Mouse (Mus musculus) lung, postnatal 36 days (tissue): Measurements from ENCODE around the gene Hpca.

Source experiments
- DNase-seq: peaks from one replicate; pipeline ENCODE4 v3.0.0; 2022; ENCODE audit warnings: mixed read lengths

The Hpca gene

DNA sequence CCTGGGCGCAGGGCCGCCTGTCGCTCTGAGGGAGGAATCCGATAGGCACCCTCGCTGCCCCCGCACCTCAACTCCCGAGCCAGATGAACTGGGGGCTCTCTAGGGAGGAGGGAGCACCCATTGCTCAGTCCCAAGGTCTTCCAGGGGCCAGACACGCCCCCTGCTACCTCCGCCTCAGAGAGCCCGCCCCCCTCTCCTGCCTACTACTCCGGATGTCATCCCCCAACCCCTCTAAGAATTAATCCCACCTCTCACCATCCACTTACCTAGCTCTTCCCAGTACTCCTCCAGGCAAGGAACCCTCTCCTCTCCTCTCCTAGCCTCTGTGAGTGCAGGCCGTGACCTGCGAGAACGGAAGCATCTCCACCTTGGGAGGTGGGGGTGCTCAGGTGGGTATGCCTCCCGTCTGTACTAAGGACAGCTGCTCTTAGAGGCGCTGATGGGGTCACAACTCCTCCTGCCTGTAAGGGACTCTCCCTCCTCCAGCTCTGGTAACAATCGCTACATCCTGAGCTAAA is at the start of gene Hpca:
Hpca (minus strand) TSS at position 468 of the 518 bp plus-strand sequence.
- no peak for DNase-seq

DNA sequence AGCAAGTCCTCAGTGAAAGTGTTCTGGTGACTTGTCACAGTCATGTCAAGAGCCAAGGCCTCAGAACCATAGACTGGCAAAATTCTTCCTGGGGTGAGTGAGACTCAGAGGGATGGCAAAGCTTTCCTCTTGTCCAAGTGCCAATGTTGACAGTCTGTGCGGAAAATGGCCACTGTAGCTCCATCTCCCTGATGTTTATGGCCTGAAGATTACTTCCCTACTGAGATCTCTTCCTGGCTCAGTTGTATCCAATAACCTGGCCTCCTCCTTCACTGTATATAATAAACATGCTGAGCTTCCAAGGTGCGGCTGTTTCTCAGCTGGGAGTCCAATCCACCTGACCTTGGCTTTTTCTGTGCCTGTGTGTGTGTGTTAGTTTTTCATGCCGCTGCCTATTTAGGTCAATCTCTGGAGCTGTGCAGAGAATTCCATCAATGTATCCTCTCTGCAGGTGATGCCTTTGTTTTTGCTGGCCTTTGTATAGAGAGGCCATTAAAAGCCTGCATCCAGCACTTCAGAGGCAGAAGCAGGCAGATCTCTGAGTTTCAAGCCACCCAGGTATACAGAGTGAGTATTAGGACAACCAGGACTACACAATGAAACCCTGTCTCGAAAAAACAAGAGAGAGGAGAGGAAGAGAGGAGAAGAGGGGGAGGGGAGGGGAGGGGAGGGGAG is 39.9 kb upstream of the Hpca start:
- DNase-seq: no peak

DNA sequence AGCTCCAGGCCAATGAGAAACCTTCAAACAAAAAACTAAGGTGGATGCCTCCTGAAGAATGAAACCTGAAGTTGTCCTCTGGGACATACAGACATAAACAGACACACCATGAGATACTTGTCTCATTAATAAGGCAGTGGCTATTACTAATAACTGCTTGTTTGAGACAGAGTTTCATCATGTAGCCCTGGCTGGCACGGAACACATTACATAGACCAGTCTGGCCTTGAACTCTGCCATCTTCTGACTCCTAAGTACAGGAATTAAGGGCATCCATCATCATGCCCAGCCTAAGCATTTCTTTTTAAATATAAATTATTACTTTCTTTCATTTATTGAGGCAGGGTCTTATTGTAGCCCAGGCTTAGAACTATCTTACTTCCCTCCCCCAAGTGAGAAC is 39.2 kb upstream of the Hpca start:
- no peak for DNase-seq

DNA sequence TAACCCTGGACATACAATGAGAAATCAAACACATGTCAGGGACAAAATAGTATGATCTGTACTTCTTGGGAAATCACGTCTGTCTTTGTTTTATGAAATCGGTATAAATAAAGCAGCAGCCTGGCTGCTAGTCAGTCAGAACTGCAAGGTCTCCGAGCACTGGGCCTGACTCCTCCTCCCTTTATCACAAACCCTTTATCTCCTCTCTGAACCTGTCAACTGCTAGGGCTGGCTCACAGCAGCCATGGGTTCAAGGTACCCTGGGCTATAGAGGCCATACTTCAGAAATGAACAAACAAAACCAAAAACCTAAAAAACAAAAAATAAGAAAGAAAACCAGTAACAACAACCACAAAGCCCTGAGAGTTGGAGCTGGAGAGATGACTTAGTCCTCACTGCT is 36.7 kb upstream of the Hpca start:
- no peak for DNase-seq

DNA sequence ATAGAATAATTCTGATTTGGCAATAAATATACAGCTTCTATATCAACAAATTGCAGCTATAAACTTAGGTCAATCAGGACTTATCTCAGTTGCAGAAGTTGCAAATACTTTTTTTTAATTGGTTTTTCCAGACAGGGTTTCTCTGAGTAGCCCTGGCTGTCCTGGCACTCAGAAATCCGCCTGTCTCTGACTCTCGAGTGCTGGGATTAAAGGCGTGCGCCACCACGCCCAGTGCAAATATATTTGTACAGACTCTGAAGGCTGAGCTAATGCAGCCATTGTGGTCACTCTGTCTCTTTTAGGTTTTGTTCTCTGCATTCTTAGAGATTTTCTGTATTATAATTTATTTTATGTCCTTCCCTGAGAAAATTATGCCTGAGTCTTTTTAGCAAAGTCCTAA is 35.7 kb upstream of the Hpca start:
- no peak for DNase-seq

DNA sequence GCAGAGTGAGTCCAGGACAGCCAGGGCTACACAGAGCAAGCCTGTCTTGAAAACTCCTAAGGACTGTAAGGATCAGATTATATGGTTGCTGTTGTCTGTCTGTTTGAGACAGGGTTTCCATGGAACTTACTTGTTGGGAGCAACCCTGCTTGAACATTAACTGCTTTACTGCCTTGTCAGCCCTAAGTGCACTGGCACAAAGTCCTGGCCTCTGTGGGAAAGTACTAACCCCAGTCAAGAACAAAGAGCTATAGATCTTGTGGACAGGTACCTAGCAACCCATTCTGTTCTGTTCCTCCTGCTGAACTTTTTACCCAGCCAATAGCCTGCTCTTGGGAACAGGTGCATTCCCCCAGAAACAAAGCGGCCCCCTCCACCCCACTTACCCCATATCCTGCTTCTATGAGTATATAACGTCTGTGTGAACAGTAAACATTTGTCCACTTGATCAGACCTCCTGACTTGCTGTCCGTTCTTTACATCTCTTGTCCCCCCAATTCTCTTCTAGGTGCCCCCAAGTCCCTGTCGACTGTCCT is 29.5 kb upstream of the Hpca start:
- no peak for DNase-seq

DNA sequence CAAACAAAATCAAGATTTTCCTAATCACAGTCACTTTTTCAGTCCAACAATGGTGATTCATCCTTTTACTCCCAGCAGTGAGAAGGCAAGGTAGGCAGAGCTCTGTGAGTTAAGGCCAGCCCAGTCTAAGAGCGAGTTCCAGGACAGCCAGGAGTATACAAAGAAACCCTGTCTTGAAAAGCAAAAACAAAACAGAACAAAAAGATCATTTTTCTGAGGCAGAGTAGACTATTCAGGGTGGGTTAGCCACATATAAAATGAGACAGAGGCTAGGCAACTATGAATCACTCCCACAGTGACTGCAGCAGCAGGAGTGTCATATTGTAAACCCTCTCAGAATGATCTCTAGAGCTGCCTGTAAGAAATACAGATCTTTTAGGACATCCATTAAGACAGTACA is 27.5 kb upstream of the Hpca start:
- no peak for DNase-seq

DNA sequence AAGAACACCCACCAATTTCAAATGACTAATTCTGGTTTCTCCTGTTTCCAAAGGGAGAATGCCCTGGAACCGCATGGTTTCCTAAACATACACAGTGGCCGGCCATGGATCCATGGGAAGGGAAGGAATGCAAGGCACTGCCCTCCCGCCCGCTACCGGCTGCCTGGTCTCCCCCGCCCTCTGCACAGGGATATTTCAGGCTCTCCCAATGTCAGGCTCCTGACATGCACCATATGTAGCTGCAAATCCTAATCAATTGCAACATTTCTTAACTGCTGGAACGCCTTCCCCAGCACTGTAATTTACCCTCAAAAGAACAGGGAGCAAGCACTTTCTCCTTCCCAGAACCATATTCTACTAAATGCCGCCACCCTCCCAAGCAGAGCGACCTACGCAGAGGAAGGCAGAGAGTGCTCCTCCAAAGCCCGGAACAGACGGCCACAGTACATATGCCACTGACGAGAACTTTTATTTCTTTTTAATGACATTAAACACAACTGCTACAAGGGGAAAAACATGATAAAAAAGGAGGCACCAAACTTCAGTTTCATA is 25.8 kb upstream of the Hpca start:
- DNase-seq: peak; percentile 29

DNA sequence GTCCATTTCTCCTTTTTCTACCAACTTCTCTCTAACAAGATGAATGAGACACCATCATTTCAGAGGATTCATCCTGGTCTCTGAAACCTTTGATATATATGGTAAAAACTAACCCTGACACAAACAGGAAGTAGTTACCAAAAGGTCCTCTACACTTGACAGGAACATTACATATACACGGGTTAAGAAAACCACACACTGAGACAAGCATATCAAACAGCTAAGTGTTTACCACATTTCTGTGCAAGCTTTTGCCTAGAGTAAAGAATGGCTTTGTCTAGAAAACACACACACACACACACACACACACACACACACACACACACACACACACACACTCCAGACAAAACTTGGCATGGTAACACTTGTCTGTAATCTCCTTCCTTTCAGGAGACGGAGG is 24.6 kb upstream of the Hpca start:
- DNase-seq: no peak

DNA sequence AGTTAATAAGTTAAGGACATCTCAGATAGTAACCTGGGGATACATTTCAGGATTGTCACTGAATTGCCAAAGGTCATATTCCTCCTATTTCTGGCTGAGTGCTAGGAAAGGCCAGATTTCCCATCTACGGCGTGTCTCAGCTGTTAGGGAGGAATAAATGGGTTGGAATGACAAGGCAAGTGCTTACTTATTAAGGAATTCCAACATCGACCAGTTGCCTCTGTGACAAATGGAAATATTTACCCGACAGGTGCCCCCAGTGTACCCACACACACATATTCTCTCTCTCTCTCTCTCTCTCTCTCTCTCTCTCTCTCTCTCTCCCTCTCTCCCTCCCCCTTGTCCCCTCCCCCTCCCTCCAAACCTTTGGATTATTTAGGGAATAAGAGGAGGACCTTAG is 24.1 kb upstream of the Hpca start:
- DNase-seq: no peak

DNA sequence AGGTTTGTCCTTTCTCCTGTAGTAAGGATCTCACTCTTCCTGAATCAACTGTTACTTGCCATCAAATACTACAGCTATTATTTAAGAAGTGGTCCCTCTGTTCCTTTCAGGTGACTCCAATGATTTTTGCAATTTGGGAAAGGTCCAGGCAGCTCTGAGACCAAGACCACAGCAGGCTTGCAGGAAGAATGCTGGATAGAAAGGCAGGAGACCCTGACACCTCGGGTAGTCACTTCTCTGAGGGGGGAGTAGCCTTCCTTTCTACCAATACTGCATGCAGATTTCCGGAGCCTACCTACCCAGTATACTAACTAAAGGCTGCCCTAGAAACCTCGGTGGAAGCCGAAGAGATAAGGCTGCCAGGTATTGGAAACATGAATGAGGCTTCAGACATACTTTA is 23.6 kb upstream of the Hpca start:
- no peak for DNase-seq

DNA sequence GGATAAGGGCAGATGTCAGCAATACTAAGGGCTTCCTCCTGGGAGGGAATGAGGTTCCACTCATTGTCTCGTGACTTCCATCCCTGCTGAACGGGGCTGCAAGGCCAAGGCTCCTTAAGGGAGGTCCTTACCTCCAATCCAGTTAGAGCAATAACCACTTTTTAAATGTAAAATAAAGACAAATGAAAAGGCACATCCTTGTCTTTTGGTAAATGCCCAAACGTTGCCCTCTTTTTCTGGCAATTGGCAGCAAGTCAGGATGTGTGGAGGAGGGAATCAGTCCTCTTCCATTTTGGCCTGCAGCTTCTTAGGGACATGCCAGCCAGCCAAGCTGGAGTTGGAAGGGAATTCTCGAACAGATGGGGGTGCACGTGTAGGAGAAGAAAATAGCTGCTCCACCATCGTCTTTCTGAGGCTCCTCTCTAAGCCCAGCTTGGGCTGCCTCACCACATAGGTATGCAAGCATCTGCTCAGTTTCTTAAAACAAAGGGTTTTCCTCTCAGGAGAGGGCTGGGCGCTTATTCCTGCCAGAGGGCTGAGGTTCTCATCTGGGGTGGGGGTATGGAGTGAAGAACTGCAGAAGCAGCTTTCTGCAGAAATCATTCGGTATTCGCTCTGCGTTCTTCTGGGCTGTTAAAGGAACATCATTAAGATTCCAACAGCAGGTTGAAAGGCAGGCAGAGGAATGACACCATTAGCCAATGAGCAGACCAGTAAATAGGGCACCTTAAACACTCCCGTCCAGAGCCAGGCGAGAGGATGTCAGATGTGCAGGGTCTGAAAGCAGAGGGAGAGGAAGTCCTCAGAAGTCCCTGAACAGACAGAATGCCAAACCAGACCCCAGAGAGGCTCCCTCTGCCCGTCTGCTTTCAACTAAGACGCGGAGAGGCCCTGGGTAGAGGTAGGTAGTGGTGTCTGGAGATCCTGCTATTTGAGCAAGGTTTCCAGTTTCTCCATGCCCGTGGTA is 22.8 kb upstream of the Hpca start:
- DNase-seq: no peak

DNA sequence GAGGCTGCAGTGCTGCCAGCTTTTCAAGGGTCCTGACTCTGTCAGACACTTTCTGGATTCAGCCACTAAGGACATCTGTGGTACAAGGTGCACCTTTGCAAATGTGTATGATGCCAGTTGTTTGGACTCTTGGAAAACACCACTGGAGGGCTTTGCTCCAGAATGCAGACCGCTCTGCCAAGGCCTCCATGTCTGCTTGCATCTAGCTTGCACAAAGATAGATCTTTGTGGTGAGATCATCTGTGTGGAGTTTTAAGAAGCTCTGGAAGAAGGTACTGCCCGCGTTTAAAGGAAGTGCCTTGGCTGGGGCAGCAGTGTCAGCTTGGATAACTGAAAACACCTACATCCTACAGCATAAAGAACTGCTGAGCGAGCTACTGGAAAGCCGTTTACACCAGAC is 21.7 kb upstream of the Hpca start:
- no peak for DNase-seq

DNA sequence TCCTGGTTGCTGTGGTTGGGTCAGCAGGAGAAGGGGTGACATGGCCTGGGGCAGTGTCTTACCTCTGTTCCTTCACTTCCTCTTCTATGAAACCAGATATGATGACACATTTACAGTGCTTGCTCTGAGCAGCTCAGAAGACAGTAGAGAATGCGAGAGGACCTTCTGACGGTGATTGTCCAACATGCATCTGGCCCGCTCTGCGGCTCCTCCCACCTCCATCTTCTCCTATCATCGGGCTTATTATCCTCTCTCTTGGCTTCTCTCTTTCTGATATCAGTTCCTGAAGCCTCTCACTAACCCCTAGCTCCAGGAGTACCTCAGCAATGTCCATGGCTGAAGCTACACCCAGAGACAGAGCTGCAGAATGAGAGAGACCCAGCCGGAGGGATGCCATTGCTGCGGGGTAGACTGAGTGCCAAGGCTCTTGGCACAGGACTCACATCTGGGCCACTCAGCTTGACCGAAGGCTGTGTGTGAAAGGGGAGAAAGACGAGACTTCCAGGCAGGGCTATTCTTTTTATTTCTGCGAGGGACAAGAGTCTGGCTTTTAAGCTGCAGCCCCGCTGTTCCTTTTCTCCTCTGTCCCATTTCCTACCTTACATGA is 20.7 kb upstream of the Hpca start:
- no peak for DNase-seq

DNA sequence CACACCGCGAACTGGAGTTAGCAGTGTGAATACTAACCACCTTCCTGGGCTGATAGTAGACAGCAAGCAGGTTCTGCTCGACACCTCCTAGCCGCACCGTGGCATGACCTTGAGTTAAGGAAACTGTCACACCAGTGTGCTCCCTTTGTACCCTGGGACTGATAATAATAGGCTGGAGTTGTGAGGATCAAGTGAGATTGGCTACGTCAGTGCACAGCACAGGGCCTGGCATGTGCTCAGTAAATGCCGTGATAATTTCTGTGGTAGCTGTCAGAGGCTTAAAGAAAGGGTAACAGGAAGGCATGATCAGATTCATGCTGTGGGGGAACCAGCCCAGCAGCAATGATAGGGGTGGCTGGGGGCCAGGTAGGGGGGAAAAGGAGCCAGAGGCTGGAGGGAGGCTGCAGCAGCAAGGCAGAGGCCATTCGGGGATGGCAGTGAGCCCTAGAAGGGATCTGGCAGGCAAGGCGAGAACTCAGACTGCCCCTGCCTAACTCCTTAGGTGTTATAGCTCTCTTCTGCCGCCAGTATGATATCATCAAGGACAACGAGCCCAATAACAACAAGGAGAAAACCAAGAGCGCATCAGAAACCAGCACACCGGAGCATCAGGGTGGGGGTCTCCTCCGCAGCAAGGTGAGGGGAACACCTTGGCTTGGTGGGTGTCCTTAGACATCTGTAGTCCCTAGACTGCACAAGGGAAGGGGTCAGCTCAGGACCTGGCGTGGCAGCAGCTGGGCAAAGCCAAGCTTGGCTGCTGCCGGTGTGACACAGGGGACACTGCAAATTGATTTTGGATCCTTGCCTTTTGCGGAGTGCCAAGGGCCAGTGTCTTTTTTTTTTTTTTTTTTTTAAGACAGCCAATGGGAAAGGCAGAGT is 20.0 kb upstream of the Hpca start:
- no peak for DNase-seq

DNA sequence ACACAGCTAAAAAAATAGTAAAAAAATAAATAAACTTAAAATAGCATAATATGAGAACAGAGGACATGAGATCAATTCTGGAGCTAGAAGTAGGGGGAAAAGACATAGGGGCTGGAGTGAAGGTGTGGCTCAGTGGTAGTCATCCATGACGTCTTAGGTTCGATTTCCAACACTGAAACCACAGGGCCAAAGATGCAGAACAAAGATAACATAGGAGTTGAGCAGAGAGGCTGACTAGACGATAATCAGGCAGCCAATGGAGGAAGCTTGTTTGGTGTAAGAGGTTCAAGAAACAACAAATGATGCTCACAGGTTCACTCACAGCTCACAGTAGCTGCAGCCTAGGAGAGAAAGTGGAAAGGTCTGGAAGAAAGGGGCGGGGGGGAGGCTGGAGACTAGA is 19.0 kb upstream of the Hpca start:
- no peak for DNase-seq

DNA sequence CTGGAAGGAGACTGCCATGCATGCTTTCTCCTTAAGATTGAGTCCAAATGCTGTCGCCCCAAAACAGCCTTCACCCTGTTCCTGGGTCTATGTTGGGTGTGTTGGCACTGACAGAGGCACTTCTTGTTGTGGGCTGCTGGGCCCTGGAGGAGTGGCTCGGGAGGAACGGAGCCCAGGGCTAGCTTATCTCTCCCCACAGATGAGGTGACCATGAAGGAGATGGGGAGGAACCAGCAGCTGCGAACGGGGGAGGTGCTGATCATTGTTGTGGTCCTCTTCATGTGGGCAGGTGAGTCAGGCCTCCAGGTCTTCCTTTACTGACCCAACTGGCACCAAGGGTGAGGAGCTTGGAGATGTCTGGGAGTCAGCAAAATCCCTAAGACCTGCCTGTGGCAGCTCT is 17.8 kb upstream of the Hpca start:
- DNase-seq: no peak

DNA sequence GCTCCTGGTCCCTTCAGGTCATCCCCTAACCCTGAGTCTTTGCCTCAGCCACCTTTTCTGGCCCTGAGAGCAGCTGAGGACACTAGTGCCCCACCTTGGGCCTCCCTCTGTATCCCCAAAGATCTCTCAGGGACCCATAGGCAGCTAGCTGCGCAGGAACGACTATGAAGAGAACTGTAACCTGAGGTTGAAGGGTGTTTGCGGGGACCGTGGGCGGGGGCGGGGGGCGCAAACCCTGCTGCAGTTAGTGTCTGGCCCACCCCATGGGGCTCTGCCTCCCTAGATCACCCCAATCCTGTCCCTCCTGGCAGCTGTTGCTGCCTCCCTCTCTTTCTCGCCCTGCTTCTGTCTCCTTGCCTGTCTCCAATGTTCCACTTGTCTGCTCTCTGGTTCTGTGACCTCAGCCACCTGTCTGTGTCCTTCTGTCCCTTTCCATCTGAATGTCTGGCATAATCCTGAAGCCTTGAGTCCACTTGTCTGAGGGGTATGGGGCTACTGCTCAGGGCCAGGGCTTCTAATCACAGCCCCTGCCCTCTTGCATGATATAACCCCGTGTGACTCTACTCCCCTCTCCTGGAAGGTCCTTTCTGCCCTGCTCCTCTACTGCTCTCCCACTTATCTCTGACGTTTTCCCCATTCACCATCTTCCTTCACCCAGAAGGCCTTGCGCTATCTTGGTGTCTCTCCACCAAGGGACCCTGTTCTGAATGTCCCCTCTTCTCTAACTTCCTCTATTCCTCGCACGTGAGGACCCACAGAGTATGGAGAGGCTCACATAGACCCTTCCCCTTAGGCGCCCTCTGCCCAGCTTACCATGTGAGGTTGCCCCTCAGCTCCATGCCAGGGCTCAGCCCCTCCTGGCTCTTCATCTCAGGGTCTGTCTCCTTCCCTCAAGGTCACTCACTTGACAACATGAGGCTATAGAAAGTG is 15.8 kb upstream of the Hpca start:
- DNase-seq: no peak

DNA sequence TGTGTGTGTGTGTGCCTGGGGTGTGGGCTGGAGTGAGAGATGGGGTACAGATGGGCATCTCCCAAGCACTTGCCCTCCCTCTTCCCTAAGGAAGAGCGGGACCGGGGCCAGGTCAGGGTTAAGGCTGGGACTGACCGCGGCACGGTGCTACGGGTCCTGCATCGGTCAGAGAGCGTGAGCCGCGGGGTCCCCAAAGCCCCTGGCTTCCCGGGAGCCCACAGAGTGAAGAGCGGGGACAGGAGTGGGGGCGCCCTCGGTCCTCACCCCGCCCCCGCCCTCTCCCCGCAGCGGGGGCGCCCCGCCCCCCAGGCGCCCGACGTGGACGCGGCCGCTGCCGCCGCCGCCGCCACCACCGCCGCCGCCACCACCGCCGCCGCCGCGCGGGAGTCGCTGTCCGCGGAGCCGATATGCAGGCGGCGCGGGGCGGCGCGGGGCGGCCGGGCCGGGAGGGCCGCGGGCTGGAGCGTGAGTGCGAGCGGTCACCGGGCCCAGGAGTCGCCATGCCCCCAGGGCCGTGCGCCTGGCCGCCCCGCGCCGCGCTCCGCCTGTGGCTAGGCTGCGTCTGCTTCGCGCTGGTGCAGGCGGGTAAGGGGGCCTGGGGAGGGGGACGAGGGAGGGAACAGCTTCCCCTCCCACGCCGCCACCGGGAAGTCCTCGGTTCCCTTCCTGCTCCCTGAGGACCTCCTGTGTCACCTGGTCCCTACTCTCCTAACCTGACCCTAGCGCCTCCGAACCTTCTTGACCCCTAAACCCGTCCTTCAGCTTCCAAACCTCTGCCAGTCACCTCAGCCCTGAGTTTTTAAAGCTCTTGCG is 14.9 kb upstream of the Hpca start, which contains the start of gene Fndc5:
Fndc5 (plus strand) TSS at position 421 of the 813 bp plus-strand sequence.
- no peak for DNase-seq

DNA sequence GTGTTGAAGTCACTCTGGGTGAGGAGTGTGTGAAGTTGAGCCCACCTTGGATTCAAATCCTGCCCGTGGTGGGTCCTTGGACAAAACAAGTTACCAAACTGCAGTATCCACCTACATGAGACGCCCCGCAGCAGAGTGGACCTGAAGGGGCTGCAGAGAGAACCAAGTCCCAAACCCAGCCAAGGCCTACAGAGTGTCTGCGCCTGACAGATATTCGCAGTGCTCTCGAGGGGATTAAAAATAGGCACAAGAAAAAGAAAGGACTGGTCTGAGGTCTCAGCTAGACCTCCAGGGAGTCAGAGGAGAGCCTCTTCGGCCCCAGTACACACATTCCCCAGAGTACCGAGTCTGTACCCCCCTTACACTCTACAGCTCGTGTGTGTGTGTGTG is 14.3 kb upstream of the Hpca start:
- no peak for DNase-seq
